Mouse (Mus musculus) myocyte (in vitro differentiated cells): ENCODE data around the gene Sowahd. TPM values are rescaled to one million over a fixed set of nuclear protein-coding genes. Genes with fewer than 3 reads are reported as not detected.

Experiments used
- H3K27me3 ChIP-seq: one replicate; pipeline ENCODE4 v1.6.1; 2011; ENCODE audit not compliant: control insufficient read depth, insufficient read depth, insufficient read length
- H3K36me3 ChIP-seq: one replicate; pipeline ENCODE4 v1.6.1; 2011; ENCODE audit not compliant: control insufficient read depth, insufficient read depth
- H3K4me2 ChIP-seq: one replicate; pipeline ENCODE4 v1.6.1; 2011; ENCODE audit warnings: low read depth, control low read depth
- H3K4me3 ChIP-seq: one replicate; pipeline ENCODE4 v1.5.1; 2011; ENCODE audit warnings: mild to moderate bottlenecking, control low read depth, moderate library complexity
- H3K79me2 ChIP-seq: one replicate; pipeline ENCODE4 v1.6.1; 2011; ENCODE audit not compliant: control insufficient read depth, insufficient read depth
- H3ac ChIP-seq: one replicate; pipeline ENCODE4 v1.6.1; 2011; ENCODE audit not compliant: control insufficient read depth, insufficient read length
- CEBPB ChIP-seq: IDR thresholded peaks from 2 replicates; pipeline ENCODE4 v1.6.1; 2011; ENCODE audit warnings: mild to moderate bottlenecking, moderate library complexity; ENCODE audit not compliant: poor library complexity, insufficient read depth, severe bottlenecking
- E2F4 ChIP-seq: IDR thresholded peaks from one replicate; pipeline ENCODE4 v1.6.1; 2011; ENCODE audit warnings: mild to moderate bottlenecking, control low read depth, moderate library complexity; ENCODE audit not compliant: insufficient read depth
- MAX ChIP-seq: IDR thresholded peaks from one replicate; pipeline ENCODE4 v1.6.1; 2011; ENCODE audit warnings: low read depth, mild to moderate bottlenecking, control low read depth
- MYOD1 ChIP-seq, 3 experiments: IDR thresholded peaks; one replicate each; pipeline ENCODE4 v1.6.1; 2011; ENCODE audit warnings: control low read depth in 2 of 3, low read depth in 2 of 3, mild to moderate bottlenecking in 2 of 3, moderate library complexity in 1 of 3; ENCODE audit not compliant: insufficient read length in 2 of 3, control insufficient read depth in 1 of 3
- MYOG ChIP-seq, 3 experiments: IDR thresholded peaks; one replicate each; pipeline ENCODE4 v1.6.1; 2011; ENCODE audit warnings: control low read depth in 2 of 3, low read depth in 2 of 3, mild to moderate bottlenecking in 2 of 3; ENCODE audit not compliant: insufficient read length in 2 of 3, control insufficient read depth in 1 of 3, insufficient read depth in 1 of 3
- POLR2A ChIP-seq: IDR thresholded peaks from one replicate; pipeline ENCODE4 v1.6.1; 2011; ENCODE audit warnings: low read depth, mild to moderate bottlenecking, control low read depth, moderate library complexity; ENCODE audit not compliant: insufficient read length
- POLR2AphosphoS2 ChIP-seq: IDR thresholded peaks from one replicate; pipeline ENCODE4 v1.6.1; 2011; ENCODE audit warnings: low read depth, control low read depth; ENCODE audit not compliant: insufficient read length
- REST ChIP-seq: IDR thresholded peaks from one replicate; pipeline ENCODE4 v1.6.1; 2011; ENCODE audit warnings: mild to moderate bottlenecking, control low read depth, moderate library complexity; ENCODE audit not compliant: insufficient read depth, insufficient read length
- SRF ChIP-seq: IDR thresholded peaks from one replicate; pipeline ENCODE4 v1.6.1; 2011; ENCODE audit warnings: low read depth; ENCODE audit not compliant: control insufficient read depth, insufficient read length
- TCF12 ChIP-seq: IDR thresholded peaks from one replicate; pipeline ENCODE4 v1.6.1; 2011; ENCODE audit warnings: mild to moderate bottlenecking, control low read depth; ENCODE audit not compliant: poor library complexity, insufficient read depth, severe bottlenecking
- TCF3 ChIP-seq: IDR thresholded peaks from one replicate; pipeline ENCODE4 v1.6.1; 2011; ENCODE audit warnings: low read depth, control low read depth; ENCODE audit not compliant: insufficient read length
- USF1 ChIP-seq: IDR thresholded peaks from one replicate; pipeline ENCODE4 v1.6.1; 2011; ENCODE audit warnings: low read depth, mild to moderate bottlenecking, control low read depth, moderate library complexity
- polyA plus RNA-seq: library from polyadenylated mRNA; unstranded; fragments of >200 nt; fragmentation: generic; extraction: Trizol; gene quantifications from one replicate; pipeline ENCODE4 v1.2.1, GENCODE M21; 2012; ENCODE audit warnings: missing spikeins

The Sowahd gene
- polyA plus RNA-seq, 1 experiment: not detected

DNA sequence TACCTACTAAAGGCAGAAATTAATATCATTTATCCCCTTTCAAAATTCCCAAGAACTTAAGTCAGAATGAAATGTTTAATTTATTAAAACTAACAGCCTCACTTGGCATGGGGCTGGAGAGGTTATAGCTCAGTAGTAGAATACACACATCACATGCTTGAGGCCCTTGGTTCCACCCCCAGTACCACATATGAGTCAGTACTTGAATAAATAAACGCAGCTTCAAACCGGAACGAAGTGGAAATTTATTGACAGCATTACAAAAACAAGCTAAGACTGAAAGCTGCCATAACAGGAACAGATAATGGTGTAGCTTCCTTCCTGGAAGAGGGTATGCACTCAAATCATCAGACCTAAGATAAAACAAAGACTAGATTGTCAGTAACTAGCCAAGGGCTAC lies 42.8 kb downstream of the Sowahd start:
- TF ChIP-seq MYOG (IDR thresholded peaks at IDR 0.05; ENCODE audit: control insufficient read depth in 1 of 3, insufficient read depth in 1 of 3, insufficient read length in 2 of 3, low read depth in 2 of 3) (no peak), MAX (no peak), SRF (no peak), TCF3 (no peak), CEBPB (no peak), USF1 (no peak)
- no peaks in the 10 kb centered on the region for H3K36me3 ChIP-seq
- no peak overlapping the region for H3K4me3 ChIP-seq
- no peak overlapping the region for H3K4me2 ChIP-seq
- H3K79me2 ChIP-seq: no peaks in the 10 kb centered on the region
- no peak overlapping the region for H3ac ChIP-seq
- no peaks in the 10 kb centered on the region for H3K27me3 ChIP-seq

DNA sequence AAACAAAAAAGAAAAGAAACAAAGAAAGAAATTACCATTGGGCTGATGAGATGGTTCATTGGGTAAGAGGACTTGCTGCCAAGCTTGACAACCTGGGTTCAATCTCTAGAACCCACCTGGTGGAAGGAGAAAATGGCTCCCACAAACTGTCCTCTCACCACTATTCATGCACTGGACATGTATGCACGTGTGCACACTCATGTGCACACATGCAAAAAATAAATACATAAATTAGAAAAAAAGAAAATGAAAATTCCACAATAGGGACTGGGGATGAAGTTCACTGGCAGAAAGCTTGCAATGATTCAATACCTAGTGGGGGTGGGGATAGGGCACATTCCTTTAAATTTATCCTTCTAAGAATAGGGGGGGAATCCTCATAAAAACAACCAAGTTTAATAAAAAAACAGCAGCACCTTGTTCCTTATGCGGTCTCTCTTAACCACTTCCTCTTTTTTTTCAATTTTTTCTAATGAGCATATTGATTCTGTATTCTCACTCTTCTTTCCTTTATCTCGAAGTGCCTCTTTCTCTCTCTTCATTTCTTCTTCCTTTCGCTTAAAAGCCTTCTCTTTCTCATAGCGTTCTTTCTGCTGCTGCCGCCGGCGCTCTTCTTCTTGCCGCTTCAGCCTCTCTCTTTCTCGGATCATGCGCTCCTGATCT lies 46.6 kb downstream of the Sowahd start:
- no peak for TF ChIP-seq CEBPB
- no peak for TF ChIP-seq MYOG (IDR thresholded peaks at IDR 0.05; ENCODE audit: control insufficient read depth in 1 of 3, insufficient read depth in 1 of 3, insufficient read length in 2 of 3, low read depth in 2 of 3)
- no peak for TF ChIP-seq POLR2AphosphoS2
- TF ChIP-seq MYOD1 (IDR thresholded peaks at IDR 0.05; ENCODE audit: control insufficient read depth in 1 of 3, insufficient read length in 2 of 3, low read depth in 2 of 3): no peak
- no peak for TF ChIP-seq USF1
- no peak for TF ChIP-seq E2F4
- no peak for TF ChIP-seq POLR2A
- TF ChIP-seq REST: no peak
- TF ChIP-seq SRF: no peak
- TF ChIP-seq MAX: no peak
- TF ChIP-seq TCF3: no peak
- H3K4me3 ChIP-seq: no peak overlapping the region
- H3ac ChIP-seq: no peak overlapping the region
- H3K79me2 ChIP-seq: no peaks in the 10 kb centered on the region
- H3K4me2 ChIP-seq: no peak overlapping the region
- H3K27me3 ChIP-seq: no peaks in the 10 kb centered on the region
- peaks cover 5% of the 10 kb centered on the region for H3K36me3 ChIP-seq

DNA sequence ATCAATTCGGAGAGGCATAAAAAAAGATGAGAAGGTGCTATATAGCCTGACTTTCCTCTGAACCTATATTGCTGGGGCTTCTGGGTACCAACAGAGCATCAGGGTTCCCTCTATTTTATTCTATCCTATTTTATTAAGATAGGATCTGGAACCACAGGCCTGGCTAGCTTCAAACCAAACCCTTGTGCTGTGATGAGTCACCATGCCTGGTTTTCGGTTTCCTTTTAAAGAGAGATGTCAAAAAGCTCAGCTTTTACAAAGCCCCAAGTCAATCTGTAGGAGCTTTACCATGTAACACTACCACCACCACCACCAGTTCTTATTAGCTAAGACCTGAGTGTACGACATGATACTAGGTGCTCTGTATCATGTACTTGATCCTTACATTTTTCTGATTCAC lies 50.0 kb downstream of the Sowahd start:
- H3K36me3 ChIP-seq: peaks cover 5% of the 10 kb centered on the region
- no peak for TF ChIP-seq CEBPB
- no peak for TF ChIP-seq TCF3
- no peak for TF ChIP-seq REST
- TF ChIP-seq MYOG (IDR thresholded peaks at IDR 0.05; ENCODE audit: control insufficient read depth in 1 of 3, insufficient read depth in 1 of 3, insufficient read length in 2 of 3, low read depth in 2 of 3): no peak
- no peak for TF ChIP-seq MYOD1 (IDR thresholded peaks at IDR 0.05; ENCODE audit: control insufficient read depth in 1 of 3, insufficient read length in 2 of 3, low read depth in 2 of 3)
- no peak for TF ChIP-seq POLR2A
- TF ChIP-seq SRF: no peak
- no peak for TF ChIP-seq USF1
- no peak for TF ChIP-seq TCF12

More for the DNA sequence above, 50.0 kb downstream of the Sowahd start:
- H3K4me2 ChIP-seq: no peak overlapping the region
- H3ac ChIP-seq: no peak overlapping the region
- no peaks in the 10 kb centered on the region for H3K27me3 ChIP-seq
- H3K79me2 ChIP-seq: no peaks in the 10 kb centered on the region
- H3K4me3 ChIP-seq: no peak overlapping the region

Other genes starting within 250 kb of the Sowahd start
- gene Ube2a, start 174.9 kb upstream of the Sowahd start, polyA plus RNA-seq: 52.1 TPM
- gene C330007P06Rik, start 174.7 kb upstream of the Sowahd start, polyA plus RNA-seq: 6.6 TPM
- gene Nkrf, start 145.9 kb upstream of the Sowahd start, polyA plus RNA-seq: 2.9 TPM
- 8.3 TPM for gene Sept6, start 57.1 kb upstream of the Sowahd start, polyA plus RNA-seq
- 2,053 TPM for gene Rpl39, start 36.6 kb downstream of the Sowahd start, polyA plus RNA-seq
- 2.8 TPM for gene Upf3b, start 61.5 kb downstream of the Sowahd start, polyA plus RNA-seq
- gene Nkap, start 78.0 kb downstream of the Sowahd start, polyA plus RNA-seq: 2.3 TPM
- gene Akap14, start 120.0 kb downstream of the Sowahd start, polyA plus RNA-seq: not detected
- 250 TPM for gene Ndufa1, start 142.3 kb downstream of the Sowahd start, polyA plus RNA-seq
- gene Rnf113a1, start 142.4 kb downstream of the Sowahd start, polyA plus RNA-seq: 3.0 TPM
- not detected for gene Gm9, start 162.2 kb downstream of the Sowahd start, polyA plus RNA-seq
- gene Rhox1, start 173.4 kb downstream of the Sowahd start, polyA plus RNA-seq: not detected
- gene Rhox2a, start 196.1 kb downstream of the Sowahd start, polyA plus RNA-seq: not detected
- not detected for gene Rhox3a, start 201.1 kb downstream of the Sowahd start, polyA plus RNA-seq
- not detected for gene Rhox4a, start 216.5 kb downstream of the Sowahd start, polyA plus RNA-seq